Mouse (Mus musculus): Measurements from ENCODE around the gene Gm21852. TPM values are rescaled to one million over a fixed set of nuclear protein-coding genes. Genes with fewer than 3 reads are reported as not detected.
"Not testable (repeated sequence)": the region's sequence is repeated elsewhere in the genome, so short reads cannot be mapped to it uniquely, and the experiment has no call there.

Gene Gm21852
- total RNA-seq (2018; cell fraction: chromatin; rRNA removed): not detected
- not detected for total RNA-seq (2018; cell fraction: cytosol; rRNA removed)
- total RNA-seq (2018; cell fraction: nucleus; rRNA removed): not detected
- polyA plus RNA-seq (2018): not detected in 3 replicates

DNA sequence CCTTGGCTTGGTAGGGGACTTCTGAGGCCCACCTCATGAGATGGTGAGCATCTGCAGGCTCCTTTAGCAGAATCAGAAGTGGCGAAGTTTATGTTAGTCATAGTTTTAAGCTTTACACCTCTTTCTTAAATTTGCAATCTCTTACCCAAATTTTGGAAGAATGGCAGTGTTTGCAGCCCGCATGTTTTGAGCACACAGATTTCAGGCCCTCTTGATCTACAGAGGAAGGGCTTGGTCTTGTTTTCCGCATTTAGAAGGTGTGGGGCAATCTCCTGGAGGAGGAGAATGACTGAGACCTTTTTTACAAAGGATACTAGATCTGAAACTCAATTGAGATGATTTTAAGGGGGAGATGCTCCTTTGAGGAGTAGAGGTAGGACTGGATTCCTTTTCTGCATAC is at the start of gene Gm21852:
TSS of gene Gm21852 (minus strand) at position 101 of the 400 bp plus-strand sequence.
- not testable (repeated sequence) for H3K36me3 ChIP-seq (ENCODE audit: inconsistent target); H3K4me3 ChIP-seq (ENCODE audit: inconsistent target); H3K79me2 ChIP-seq (ENCODE audit: inconsistent target); H3K27ac ChIP-seq
- WGBS (ENCODE audit: missing documents): no CpG with 5 or more reads among the region's 3 CpGs

Other genes with a start within 250 kb of the Gm21852 start
- not detected in 3 replicates for gene Gm21797, start 123.8 kb upstream of the Gm21852 start, polyA plus RNA-seq (2018)
- gene Gm20795, start 152.9 kb upstream of the Gm21852 start, polyA plus RNA-seq (2018): not detected in 3 replicates